Mouse (Mus musculus): ENCODE measurements at regions not wholly inside any gene's neighbourhood (a gene's known extent, or its start where the extent isn't known, plus 50 kb on each side); places are given as distances from the start of the nearest gene placed in this dataset.
"Not testable (repeated sequence)": the region's sequence is repeated elsewhere in the genome, so short reads cannot be mapped to it uniquely, and the experiment has no call there.

GRCm38 (mm10) chr1:96626271-96626670 lies 245.7 kb downstream of the Slco4c1 start:
- no peak for DNase-seq (ENCODE audit: low read depth)

- DNase-seq (ENCODE audit: low read depth), result not testable (repeated sequence)
Measured at GRCm38 (mm10) chr1:96625326-96625725, 246.6 kb downstream of the Slco4c1 start.

- no peak for DNase-seq (ENCODE audit: low read depth)
Measured at GRCm38 (mm10) chr1:96596141-96596540, 275.8 kb downstream of the Slco4c1 start.

GRCm38 (mm10) chr1:96569281-96569680 lies 302.7 kb downstream of the Slco4c1 start:
- DNase-seq (ENCODE audit: low read depth), result no peak

- DNase-seq (ENCODE audit: low read depth), result no peak
Measured at GRCm38 (mm10) chr1:96563279-96563910, 308.6 kb downstream of the Slco4c1 start.

- DNase-seq (ENCODE audit: low read depth), result no peak
Measured at GRCm38 (mm10) chr1:96556258-96556657, 315.7 kb downstream of the Slco4c1 start.

GRCm38 (mm10) chr1:96519347-96519746 lies 352.6 kb downstream of the Slco4c1 start:
- DNase-seq (ENCODE audit: low read depth), result no peak

- DNase-seq (ENCODE audit: low read depth), result no peak
Measured at GRCm38 (mm10) chr1:96501007-96501406, 371.0 kb downstream of the Slco4c1 start.

GRCm38 (mm10) chr1:96482816-96483215 lies 389.2 kb downstream of the Slco4c1 start:
- no peak for DNase-seq (ENCODE audit: low read depth)

GRCm38 (mm10) chr1:96450852-96451251 lies 421.1 kb downstream of the Slco4c1 start:
- DNase-seq (ENCODE audit: low read depth), result no peak

- DNase-seq (ENCODE audit: low read depth), result no peak
Measured at GRCm38 (mm10) chr1:96445215-96445614, 426.8 kb downstream of the Slco4c1 start.

GRCm38 (mm10) chr1:96433057-96433456 lies 438.9 kb downstream of the Slco4c1 start:
- DNase-seq (ENCODE audit: low read depth), result no peak

- DNase-seq (ENCODE audit: low read depth), result no peak
Measured at GRCm38 (mm10) chr1:96423481-96423880, 448.5 kb downstream of the Slco4c1 start.

GRCm38 (mm10) chr1:96410837-96411612 lies 460.9 kb downstream of the Slco4c1 start:
- DNase-seq (ENCODE audit: low read depth), result no peak

GRCm38 (mm10) chr1:96397982-96398381 lies 474.0 kb downstream of the Slco4c1 start:
- no peak for DNase-seq (ENCODE audit: low read depth)

GRCm38 (mm10) chr1:96388417-96388816 lies 483.6 kb downstream of the Slco4c1 start:
- no peak for DNase-seq (ENCODE audit: low read depth)

GRCm38 (mm10) chr1:96385916-96386315 lies 486.1 kb downstream of the Slco4c1 start:
- DNase-seq (ENCODE audit: low read depth), result no peak

GRCm38 (mm10) chr1:96362713-96363441 lies 509.1 kb downstream of the Slco4c1 start:
- no peak for DNase-seq (ENCODE audit: low read depth)

- DNase-seq (ENCODE audit: low read depth), result no peak
Measured at GRCm38 (mm10) chr1:96347231-96347630, 524.7 kb downstream of the Slco4c1 start.

- DNase-seq (ENCODE audit: low read depth), result no peak
Measured at GRCm38 (mm10) chr1:96346465-96347002, 525.4 kb downstream of the Slco4c1 start.

- DNase-seq (ENCODE audit: low read depth), result no peak
Measured at GRCm38 (mm10) chr1:96315721-96316120, 556.2 kb downstream of the Slco4c1 start.

GRCm38 (mm10) chr1:96301238-96301637 lies 570.7 kb downstream of the Slco4c1 start:
- peak; percentile 16 for DNase-seq (ENCODE audit: low read depth)
